Mouse (Mus musculus): Measurements from ENCODE around the gene Igbp1. TPM values are rescaled to one million over a fixed set of nuclear protein-coding genes. Genes with fewer than 3 reads are reported as not detected.

The Igbp1 gene
- total RNA-seq (2014; rRNA removed), result 35.3 and 39.6 TPM in 2 replicates
- 26.0 TPM in 2 replicates for polyA plus RNA-seq (2015; fragmentation: Nextera tagmentation; extraction: Ambion mirVana)

DNA sequence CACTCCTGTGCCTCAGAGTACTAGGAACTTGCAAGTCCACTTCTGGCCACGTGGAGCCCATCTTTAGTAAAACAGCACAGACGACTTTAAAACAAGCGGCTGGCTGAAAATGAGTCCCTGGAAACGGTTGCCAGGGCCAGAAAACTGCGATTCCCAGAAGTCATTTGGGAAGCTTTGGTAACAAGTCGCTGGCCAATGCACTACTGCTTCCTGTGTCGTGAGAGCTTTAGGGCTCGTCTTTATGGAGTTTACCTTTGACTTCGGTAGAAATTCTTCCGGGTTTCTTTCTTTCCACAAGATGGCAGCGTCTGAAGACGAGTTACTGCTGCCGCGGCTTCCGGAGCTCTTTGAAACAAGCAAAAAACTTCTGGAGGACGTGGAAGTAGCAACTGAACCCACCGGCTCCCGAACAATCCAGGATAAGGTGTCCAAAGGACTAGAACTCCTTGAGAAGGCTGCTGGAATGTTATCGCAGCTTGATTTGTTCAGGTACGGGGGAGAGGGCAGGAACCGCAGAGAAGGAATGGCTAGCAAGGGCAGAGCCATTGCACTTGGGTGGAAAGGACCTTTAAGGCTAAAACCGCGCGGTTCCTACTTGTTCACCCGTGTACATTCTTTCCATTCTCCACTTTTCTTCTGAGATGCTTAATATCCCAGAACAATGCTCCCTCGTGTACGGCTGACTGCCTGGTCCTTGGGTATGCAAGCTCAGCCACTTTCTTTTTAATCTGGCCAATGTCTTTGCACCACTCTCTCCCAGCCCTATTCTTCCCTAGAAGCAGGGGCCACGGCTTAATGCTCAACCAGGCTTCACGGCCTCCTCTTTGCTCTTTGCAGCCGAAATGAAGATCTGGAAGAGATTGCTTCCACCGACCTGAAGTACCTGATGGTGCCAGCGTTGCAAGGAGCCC is at the start of gene Igbp1:
TSS of gene Igbp1 (plus strand) at position 224 of the 911 bp plus-strand sequence.
- Histone ChIP-seq H3K27me3 (ENCODE audit: insufficient read depth, low read length) (no peaks in the 10 kb centered on the region), H3K9ac (replicated peaks; ENCODE audit: low read length, poor library complexity, severe bottlenecking) (peak within 1 kb of the TSS; percentile 51), H3K4me1 (ENCODE audit: insufficient read depth, low read length) (no peaks in the 10 kb centered on the region), H3K9me3 (ENCODE audit: low read length) (no peaks in the 10 kb centered on the region), H3K4me3 (ENCODE audit: low read depth, low read length) (peak within 1 kb of the TSS; percentile 53), H3K27ac (ENCODE audit: low read depth, low read length) (0 out of 2 replicates have a peak within 1 kb of the TSS, but pooled peaks have one; percentile 26), H3K36me3 (ENCODE audit: insufficient read depth, low read length) (no peaks in the 10 kb centered on the region), H3K4me2 (ENCODE audit: low read depth, low read length, poor library complexity, severe bottlenecking) (peak within 1 kb of the TSS; percentile 64)
- peak; percentile 39 for TF ChIP-seq CTCF (IDR thresholded peaks at IDR 0.05)
- DNase-seq (ENCODE audit: low spot score) (peak; percentile 96), ATAC-seq (ENCODE audit: low FRiP score) (peak; percentile 96)
- WGBS, result 17% methylated on average over 32 of the region's 32 CpGs

GRCm38 (mm10) chrX:100468047-100468446 is 26.0 kb upstream of the Igbp1 start:
- 0 out of 2 replicates have a peak, but pooled peaks cover 14% of the 10 kb centered on the region for H3K27me3 ChIP-seq (ENCODE audit: insufficient read depth, low read length)
- H3K27ac ChIP-seq (ENCODE audit: low read depth, low read length), result no peak overlapping the region
- no peak for DNase-seq (ENCODE audit: low spot score)
- H3K9me3 ChIP-seq (ENCODE audit: low read length), result no peaks in the 10 kb centered on the region
- no peak overlapping the region for H3K4me2 ChIP-seq (ENCODE audit: low read depth, low read length, poor library complexity, severe bottlenecking)
- 81% methylated on average over 4 of the region's 4 CpGs for WGBS
- no peak overlapping the region for H3K9ac ChIP-seq (replicated peaks; ENCODE audit: low read length, poor library complexity, severe bottlenecking)
- no peak overlapping the region for H3K4me3 ChIP-seq (ENCODE audit: low read depth, low read length)
- no peaks in the 10 kb centered on the region for H3K36me3 ChIP-seq (ENCODE audit: insufficient read depth, low read length)
- ATAC-seq (ENCODE audit: low FRiP score), result no peak
- TF ChIP-seq CTCF (IDR thresholded peaks at IDR 0.05), result no peak
- H3K4me1 ChIP-seq (ENCODE audit: insufficient read depth, low read length), result no peaks in the 10 kb centered on the region

- WGBS, result 81% methylated on average over 3 of the region's 3 CpGs
- Histone ChIP-seq H3K4me1 (ENCODE audit: insufficient read depth, low read length) (no peaks in the 10 kb centered on the region), H3K9me3 (ENCODE audit: low read length) (no peaks in the 10 kb centered on the region), H3K36me3 (ENCODE audit: insufficient read depth, low read length) (no peaks in the 10 kb centered on the region), H3K4me3 (ENCODE audit: low read depth, low read length) (no peak overlapping the region), H3K27ac (ENCODE audit: low read depth, low read length) (no peak overlapping the region), H3K4me2 (ENCODE audit: low read depth, low read length, poor library complexity, severe bottlenecking) (no peak overlapping the region), H3K27me3 (ENCODE audit: insufficient read depth, low read length) (peaks cover 14% of the 10 kb centered on the region; the same call in 1 of the 2 replicates), H3K9ac (replicated peaks; ENCODE audit: low read length, poor library complexity, severe bottlenecking) (no peak overlapping the region)
- DNase-seq (ENCODE audit: low spot score) (no peak), ATAC-seq (ENCODE audit: low FRiP score) (no peak)
- no peak for TF ChIP-seq CTCF (IDR thresholded peaks at IDR 0.05)
Measured at GRCm38 (mm10) chrX:100470126-100470525, 24.0 kb upstream of the Igbp1 start.

- no peaks in the 10 kb centered on the region for H3K9me3 ChIP-seq (ENCODE audit: low read length)
- WGBS, result 89% methylated on average over 3 of the region's 3 CpGs
- no peak overlapping the region for H3K4me3 ChIP-seq (ENCODE audit: low read depth, low read length)
- H3K9ac ChIP-seq (replicated peaks; ENCODE audit: low read length, poor library complexity, severe bottlenecking), result no peak overlapping the region
- no peaks in the 10 kb centered on the region for H3K4me1 ChIP-seq (ENCODE audit: insufficient read depth, low read length)
- no peaks in the 10 kb centered on the region for H3K36me3 ChIP-seq (ENCODE audit: insufficient read depth, low read length)
- ATAC-seq (ENCODE audit: low FRiP score) (no peak), DNase-seq (ENCODE audit: low spot score) (no peak)
- no peak overlapping the region for H3K4me2 ChIP-seq (ENCODE audit: low read depth, low read length, poor library complexity, severe bottlenecking)
- no peak overlapping the region for H3K27ac ChIP-seq (ENCODE audit: low read depth, low read length)
- no peak for TF ChIP-seq CTCF (IDR thresholded peaks at IDR 0.05)
- H3K27me3 ChIP-seq (ENCODE audit: insufficient read depth, low read length), result peaks cover 14% of the 10 kb centered on the region; the same call in 1 of the 2 replicates
Measured at GRCm38 (mm10) chrX:100471491-100471890, 22.6 kb upstream of the Igbp1 start.

GRCm38 (mm10) chrX:100475569-100476223 is 18.4 kb upstream of the Igbp1 start:
- no peaks in the 10 kb centered on the region for H3K4me1 ChIP-seq (ENCODE audit: insufficient read depth, low read length)
- H3K9me3 ChIP-seq (ENCODE audit: low read length), result no peaks in the 10 kb centered on the region
- H3K36me3 ChIP-seq (ENCODE audit: insufficient read depth, low read length), result no peaks in the 10 kb centered on the region
- TF ChIP-seq CTCF (IDR thresholded peaks at IDR 0.05), result no peak
- DNase-seq (ENCODE audit: low spot score), result no peak
- H3K4me3 ChIP-seq (ENCODE audit: low read depth, low read length), result no peak overlapping the region
- no peak for ATAC-seq (ENCODE audit: low FRiP score)
- no peaks in the 10 kb centered on the region; the same call in 1 of the 2 replicates for H3K27me3 ChIP-seq (ENCODE audit: insufficient read depth, low read length)
- H3K27ac ChIP-seq (ENCODE audit: low read depth, low read length), result no peak overlapping the region
- 71% methylated on average over 4 of the region's 4 CpGs for WGBS
- H3K9ac ChIP-seq (replicated peaks; ENCODE audit: low read length, poor library complexity, severe bottlenecking), result no peak overlapping the region
- H3K4me2 ChIP-seq (ENCODE audit: low read depth, low read length, poor library complexity, severe bottlenecking), result no peak overlapping the region

Data from midbrain, postnatal 0 days (tissue).